8 mouse cellular contexts compared by ENCODE assay signal in genomic region chr19:37377404-37377990, GRCm38 (mm10). TPM values are rescaled to one million over a fixed set of nuclear protein-coding genes. Genes with fewer than 3 reads are reported as not detected.
A peak's percentile ranks its signal among the peaks of the same experiment; 100 is the strongest.
DNase-seq lines count a peak whose midpoint lies in the region; ATAC-seq and TF ChIP-seq lines count a peak whose summit lies in the region.

No protein-coding gene starts in this region.

- peak overlapping the region; percentile 76 for H3K4me2 ChIP-seq in heart, embryonic 13.5 days
- H3K4me2 ChIP-seq in forebrain, embryonic 16.5 days (ENCODE audit: low read length), result peak overlapping the region; percentile 42

- H3K36me3 ChIP-seq in heart, embryonic 13.5 days, result peaks cover 3% of the 10 kb centered on the region; the same call in 1 of the 2 replicates
- H3K36me3 ChIP-seq in ES-Bruce4 (ENCODE audit: control insufficient read depth, insufficient read depth, low read length, poor library complexity, severe bottlenecking), result peaks cover 5% of the 10 kb centered on the region
- no peaks in the 10 kb centered on the region for H3K36me3 ChIP-seq in forebrain, embryonic 16.5 days (ENCODE audit: control insufficient read depth, insufficient read depth)
- no peaks in the 10 kb centered on the region for H3K36me3 ChIP-seq in macrophage (ENCODE audit: inconsistent target)

- H3K27ac ChIP-seq in heart, embryonic 13.5 days (replicated peaks), result no peak overlapping the region
- H3K27ac ChIP-seq in ES-Bruce4 (ENCODE audit: insufficient read depth, low read length), result no peak overlapping the region
- no peak overlapping the region for H3K27ac ChIP-seq in forebrain, embryonic 16.5 days (ENCODE audit: low read length)
- peak overlapping the region; percentile 84 for H3K27ac ChIP-seq in macrophage
- no peak overlapping the region for H3K27ac ChIP-seq in left cerebral cortex, adult 2 months

- H3K4me3 ChIP-seq in heart, embryonic 13.5 days, result peak overlapping the region; percentile 95
- peak overlapping the region; percentile 70 for H3K4me3 ChIP-seq in ES-Bruce4 (ENCODE audit: low read depth, low read length)
- peak overlapping the region; percentile 53 for H3K4me3 ChIP-seq in forebrain, embryonic 16.5 days (replicated peaks; ENCODE audit: low read length)
- peak overlapping the region; percentile 77 for H3K4me3 ChIP-seq in macrophage (ENCODE audit: inconsistent target)
- no peak overlapping the region for H3K4me3 ChIP-seq in left cerebral cortex, adult 2 months

- H3K27me3 ChIP-seq in heart, embryonic 13.5 days (replicated peaks), result no peaks in the 10 kb centered on the region
- H3K27me3 ChIP-seq in ES-Bruce4 (ENCODE audit: control insufficient read depth, insufficient read depth, low read length, poor library complexity, severe bottlenecking), result no peaks in the 10 kb centered on the region
- H3K27me3 ChIP-seq in forebrain, embryonic 16.5 days (replicated peaks; ENCODE audit: control insufficient read depth, insufficient read depth, low read length), result no peaks in the 10 kb centered on the region

- ATAC-seq in heart, embryonic 13.5 days (ENCODE audit: extremely low read depth, insufficient number of reproducible peaks, low FRiP score, low TSS enrichment), result no peak
- ATAC-seq in forebrain, embryonic 16.5 days, result no peak

- DNase-seq in heart, postnatal 10 days, result no peak
- DNase-seq in cerebellum, adult 11-12 months, result no peak
- no peak for DNase-seq in left cerebral cortex, adult 2 months (ENCODE audit: extremely low spot score in 1 of 2, low spot score in 2 of 2)
- no peak for DNase-seq in layer of hippocampus, adult 9-10 months (ENCODE audit: low spot score)

- peaks cover 46% of the 10 kb centered on the region for H3K4me1 ChIP-seq in heart, embryonic 13.5 days
- H3K4me1 ChIP-seq in ES-Bruce4 (ENCODE audit: control insufficient read depth, insufficient read depth, low read length), result peaks cover 2% of the 10 kb centered on the region
- peaks cover 16% of the 10 kb centered on the region for H3K4me1 ChIP-seq in forebrain, embryonic 16.5 days (replicated peaks; ENCODE audit: control insufficient read depth, insufficient read depth, low read length)

- intact Hi-C loops in heart, postnatal 10 days (cut with DNase I), result no loop called here
- intact Hi-C loops in left cerebral cortex, adult 2 months (cut with DNase I), result no loop called here

- H3K79me2 ChIP-seq in macrophage (ENCODE audit: inconsistent target), result peaks cover 63% of the 10 kb centered on the region

- no peaks in the 10 kb centered on the region for H3K9me3 ChIP-seq in heart, embryonic 13.5 days
- no peaks in the 10 kb centered on the region for H3K9me3 ChIP-seq in ES-Bruce4 (replicated peaks; ENCODE audit: control insufficient read depth, insufficient read depth, low read length, poor library complexity, severe bottlenecking)
- H3K9me3 ChIP-seq in forebrain, embryonic 16.5 days (ENCODE audit: control insufficient read depth, low read length), result no peaks in the 10 kb centered on the region

- 22% methylated on average over 8 of the region's 8 CpGs for WGBS in heart, embryonic 13.5 days
- 12% methylated on average over 8 of the region's 8 CpGs for WGBS in forebrain, embryonic 16.5 days
- 13% methylated on average over 8 of the region's 8 CpGs for WGBS in macrophage (ENCODE audit: missing documents)

- no peak for TF ChIP-seq EP300 in ES-Bruce4 (IDR thresholded peaks at IDR 0.05; ENCODE audit: insufficient read depth, low read depth, low read length)

- H3K9ac ChIP-seq in heart, embryonic 13.5 days, result peak overlapping the region; percentile 87
- peak overlapping the region; percentile 78 for H3K9ac ChIP-seq in ES-Bruce4 (ENCODE audit: low read depth, poor library complexity, severe bottlenecking)
- no peak overlapping the region for H3K9ac ChIP-seq in forebrain, embryonic 16.5 days (replicated peaks; ENCODE audit: low read depth, low read length)

- no peak for TF ChIP-seq CTCF in ES-Bruce4 (IDR thresholded peaks at IDR 0.05; ENCODE audit: low read depth, low read length)
- no peak for TF ChIP-seq CTCF in left cerebral cortex, adult 2 months (IDR thresholded peaks at IDR 0.05)

- no peak for TF ChIP-seq POLR2A in ES-Bruce4 (IDR thresholded peaks at IDR 0.05; ENCODE audit: insufficient read depth, low read length)

RNA-seq across cellular contexts. Expression of gene Kif11, which starts 1.3 kb away (rescaled TPM):
- polyA plus RNA-seq in heart, embryonic 13.5 days (2015; fragmentation: Nextera tagmentation; extraction: Ambion mirVana), result 39.5 and 42.0 TPM in 2 replicates
- total RNA-seq in heart, postnatal 10 days (2021), result 10 to 100 TPM; 11.5 to 11.8 TPM
- 130 and 146 TPM in 2 replicates for polyA plus RNA-seq in ES-Bruce4 (2011; ENCODE audit: insufficient read depth, insufficient read length, low read depth, missing spikeins)
- polyA plus RNA-seq in forebrain, embryonic 16.5 days (2015; fragmentation: Nextera tagmentation; extraction: Ambion mirVana), result 30.2 and 37.9 TPM in 2 replicates
- total RNA-seq in macrophage (2018; cell fraction: chromatin; rRNA removed), result 10 to 100 TPM in 3 of 26 experiments, 1 to 10 TPM in 23; 1.2 to 23.1 (median 3.8) TPM
- total RNA-seq in macrophage (2018; cell fraction: cytosol; rRNA removed), result 1 to 10 TPM in 24 of 26 experiments, under 1 TPM in 2; 0.80 to 5.9 (median 1.7) TPM
- 10 to 100 TPM in 2 of 26 experiments, 1 to 10 TPM in 24; 1.3 to 19.6 (median 3.5) TPM for total RNA-seq in macrophage (2018; cell fraction: nucleus; rRNA removed)
- 1.2 to 5.9 TPM (median 4.1 TPM) in 3 replicates for polyA plus RNA-seq in macrophage (2018)
- under 1 TPM; 0.63 to 0.79 TPM for total RNA-seq in left cerebral cortex, adult 2 months (2021)

RNA-seq across cellular contexts. Expression of gene Ide, which starts 39.8 kb away (rescaled TPM):
- polyA plus RNA-seq in heart, embryonic 13.5 days (2015; fragmentation: Nextera tagmentation; extraction: Ambion mirVana), result 52.5 and 59.0 TPM in 2 replicates
- 100 to 1,000 TPM; 109 to 147 TPM for total RNA-seq in heart, postnatal 10 days (2021)
- polyA plus RNA-seq in ES-Bruce4 (2011; ENCODE audit: insufficient read depth, insufficient read length, low read depth, missing spikeins) (137 and 147 TPM in 2 replicates), macrophage (2018) (42.9 to 68.4 TPM (median 54.3 TPM) in 3 replicates)
- 31.9 and 36.4 TPM in 2 replicates for polyA plus RNA-seq in forebrain, embryonic 16.5 days (2015; fragmentation: Nextera tagmentation; extraction: Ambion mirVana)
- 100 to 1,000 TPM in 11 of 26 experiments, 10 to 100 TPM in 14, 1 to 10 TPM in 1; 7.7 to 132 (median 83.5) TPM for total RNA-seq in macrophage (2018; cell fraction: chromatin; rRNA removed)
- total RNA-seq in macrophage (2018; cell fraction: cytosol; rRNA removed), result 10 to 100 TPM; 46.8 to 68.2 (median 59.2) TPM
- total RNA-seq in macrophage (2018; cell fraction: nucleus; rRNA removed), result 100 to 1,000 TPM in 1 of 26 experiments, 10 to 100 TPM in 25; 16.4 to 104 (median 55.1) TPM
- 10 to 100 TPM; 37.8 to 57.2 TPM for total RNA-seq in left cerebral cortex, adult 2 months (2021)

RNA-seq across cellular contexts. Expression of gene Hhex, which starts 57.1 kb away (rescaled TPM):
- 14.6 and 15.1 TPM in 2 replicates for polyA plus RNA-seq in heart, embryonic 13.5 days (2015; fragmentation: Nextera tagmentation; extraction: Ambion mirVana)
- 1 to 10 TPM; 6.9 to 9.6 TPM for total RNA-seq in heart, postnatal 10 days (2021)
- 8.2 and 9.0 TPM in 2 replicates for polyA plus RNA-seq in ES-Bruce4 (2011; ENCODE audit: insufficient read depth, insufficient read length, low read depth, missing spikeins)
- polyA plus RNA-seq in forebrain, embryonic 16.5 days (2015; fragmentation: Nextera tagmentation; extraction: Ambion mirVana), result 3.3 and 5.1 TPM in 2 replicates
- total RNA-seq in macrophage (2018; cell fraction: chromatin; rRNA removed), result 10 to 100 TPM in 14 of 26 experiments, 1 to 10 TPM in 12; 1.3 to 47.6 (median 10.9) TPM
- total RNA-seq in macrophage (2018; cell fraction: cytosol; rRNA removed), result 10 to 100 TPM in 21 of 26 experiments, 1 to 10 TPM in 5; 4.2 to 48.0 (median 31.1) TPM
- 10 to 100 TPM in 14 of 26 experiments, 1 to 10 TPM in 12; 3.0 to 56.7 (median 11.9) TPM for total RNA-seq in macrophage (2018; cell fraction: nucleus; rRNA removed)
- 40.9 to 70.1 TPM (median 44.6 TPM) in 3 replicates for polyA plus RNA-seq in macrophage (2018)
- total RNA-seq in left cerebral cortex, adult 2 months (2021), result 1 to 10 TPM; 1.2 to 1.7 TPM
